In the genomic region with DNA sequence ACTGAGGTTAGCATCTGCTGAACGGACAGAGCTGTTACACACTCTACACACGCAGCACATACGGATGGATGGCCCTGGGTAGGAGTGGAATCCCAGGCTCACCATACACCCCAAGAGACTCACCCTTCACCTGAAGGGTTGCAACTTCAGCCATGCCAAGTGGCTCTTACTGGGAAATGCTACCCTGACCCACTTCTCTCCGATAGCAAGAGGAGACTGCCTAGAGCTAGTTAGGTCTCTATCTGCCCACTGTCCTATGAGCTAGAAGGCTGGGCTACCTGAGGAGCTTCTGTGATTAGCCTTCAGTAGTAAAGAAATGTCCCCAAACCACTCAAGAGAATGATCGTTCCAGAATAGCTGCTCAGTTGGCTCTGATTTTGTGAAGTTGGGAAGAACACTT, we compare ENCODE assay signal across 16 mouse cellular contexts. TPM values are rescaled to one million over a fixed set of nuclear protein-coding genes. Genes with fewer than 3 reads are reported as not detected.
DNase-seq lines count a peak whose midpoint lies in the region; ATAC-seq lines count a peak whose summit lies in the region.
"Had no signal": no experiment of that assay in that cellular context is flagged by ENCODE, and none has a peak within 500 bp of the region (broad histone marks: within the 10 kb centered on the region; RNA-seq: fewer than 3 reads in every experiment).

No protein-coding gene starts in this region.

- H3K4me2 ChIP-seq in hindbrain, embryonic 14.5 days (replicated peaks): peak overlapping the region; percentile 94
- H3K4me2 ChIP-seq in hindbrain, embryonic 11.5 days (replicated peaks; ENCODE audit: low read depth, low read length): no peak overlapping the region
- H3K4me2 ChIP-seq in lung, embryonic 15.5 days: peak overlapping the region; percentile 18; the same call in 1 of the 2 replicates
- H3K4me2 ChIP-seq in midbrain, embryonic 14.5 days (ENCODE audit: low read length): 0 out of 2 replicates have a peak overlapping the region, but pooled peaks have one; percentile 4
- no peak overlapping the region for H3K4me2 ChIP-seq in intestine, embryonic 15.5 days (replicated peaks)
- H3K4me2 ChIP-seq: embryonic facial prominence, embryonic 12.5 days; forebrain, embryonic 12.5 days; limb, embryonic 15.5 days had no signal

- H3K36me3 ChIP-seq in hindbrain, embryonic 14.5 days (replicated peaks; ENCODE audit: control insufficient read depth, insufficient read depth): no peaks in the 10 kb centered on the region
- no peaks in the 10 kb centered on the region for H3K36me3 ChIP-seq in hindbrain, embryonic 11.5 days (ENCODE audit: control insufficient read depth, insufficient read depth, low read length)
- H3K36me3 ChIP-seq in lung, embryonic 15.5 days: no peaks in the 10 kb centered on the region
- H3K36me3 ChIP-seq in midbrain, embryonic 14.5 days (ENCODE audit: control insufficient read depth, insufficient read depth, low read length): no peaks in the 10 kb centered on the region
- H3K36me3 ChIP-seq in intestine, embryonic 15.5 days: no peaks in the 10 kb centered on the region
- H3K36me3 ChIP-seq: embryonic facial prominence, embryonic 12.5 days; forebrain, embryonic 12.5 days; limb, embryonic 15.5 days had no signal

- no peaks in the 10 kb centered on the region for H3K9me3 ChIP-seq in hindbrain, embryonic 14.5 days (ENCODE audit: control insufficient read depth, low read length)
- H3K9me3 ChIP-seq in hindbrain, embryonic 11.5 days (ENCODE audit: control insufficient read depth, low read length): no peaks in the 10 kb centered on the region
- no peaks in the 10 kb centered on the region for H3K9me3 ChIP-seq in lung, embryonic 15.5 days
- no peaks in the 10 kb centered on the region for H3K9me3 ChIP-seq in midbrain, embryonic 14.5 days (ENCODE audit: control insufficient read depth, low read length)
- no peaks in the 10 kb centered on the region for H3K9me3 ChIP-seq in intestine, embryonic 15.5 days
- H3K9me3 ChIP-seq: embryonic facial prominence, embryonic 12.5 days; forebrain, embryonic 12.5 days; limb, embryonic 15.5 days had no signal

- peaks cover 30% of the 10 kb centered on the region for H3K27me3 ChIP-seq in hindbrain, embryonic 14.5 days (ENCODE audit: control insufficient read depth, insufficient read depth, low read length)
- H3K27me3 ChIP-seq in hindbrain, embryonic 11.5 days (ENCODE audit: control insufficient read depth, insufficient read depth, low read length): peaks cover 11% of the 10 kb centered on the region; the same call in 1 of the 2 replicates
- peaks cover 11% of the 10 kb centered on the region for H3K27me3 ChIP-seq in lung, embryonic 15.5 days
- H3K27me3 ChIP-seq in midbrain, embryonic 14.5 days (ENCODE audit: control insufficient read depth, insufficient read depth, low read length): peaks cover 17% of the 10 kb centered on the region; the same call in 1 of the 2 replicates
- peaks cover 31% of the 10 kb centered on the region for H3K27me3 ChIP-seq in intestine, embryonic 15.5 days (replicated peaks)

- no peak overlapping the region for H3K9ac ChIP-seq in hindbrain, embryonic 14.5 days
- H3K9ac ChIP-seq in hindbrain, embryonic 11.5 days (ENCODE audit: low read depth, low read length): no peak overlapping the region
- 0 out of 2 replicates have a peak overlapping the region, but pooled peaks have one; percentile 22 for H3K9ac ChIP-seq in lung, embryonic 15.5 days
- no peak overlapping the region for H3K9ac ChIP-seq in midbrain, embryonic 14.5 days (replicated peaks; ENCODE audit: low read length)
- H3K9ac ChIP-seq in intestine, embryonic 15.5 days: no peak overlapping the region
- H3K9ac ChIP-seq: embryonic facial prominence, embryonic 12.5 days; forebrain, embryonic 12.5 days; limb, embryonic 15.5 days had no signal

- H3K27ac ChIP-seq in hindbrain, embryonic 14.5 days: no peak overlapping the region
- H3K27ac ChIP-seq in hindbrain, embryonic 11.5 days (ENCODE audit: low read depth, low read length): no peak overlapping the region
- H3K27ac ChIP-seq in lung, embryonic 15.5 days: no peak overlapping the region
- H3K27ac ChIP-seq in midbrain, embryonic 14.5 days (replicated peaks; ENCODE audit: low read depth, low read length): no peak overlapping the region
- no peak overlapping the region for H3K27ac ChIP-seq in intestine, embryonic 15.5 days
- H3K27ac ChIP-seq: embryonic facial prominence, embryonic 12.5 days; forebrain, embryonic 12.5 days; heart, adult 2 months; limb, embryonic 15.5 days; macrophage had no signal

- no peak for DNase-seq in hindbrain, embryonic 14.5 days (ENCODE audit: low spot score)
- no peak for DNase-seq in hindbrain, embryonic 11.5 days (ENCODE audit: low spot score)
- DNase-seq in lung, postnatal 10 days: no peak
- peak; percentile 43 to 49 for DNase-seq in cerebellum, postnatal 10 days
- no peak for DNase-seq in midbrain, embryonic 14.5 days
- no peak for DNase-seq in urinary bladder, adult 18-20 months (ENCODE audit: low spot score in 2 of 2)
- DNase-seq: adrenal gland, postnatal 14 days; heart, adult 2 months; thymus, postnatal 14 days had no signal

- no peak for ATAC-seq in hindbrain, embryonic 14.5 days (ENCODE audit: low FRiP score)
- no peak for ATAC-seq in hindbrain, embryonic 11.5 days (ENCODE audit: low FRiP score)
- no peak for ATAC-seq in lung, embryonic 15.5 days (ENCODE audit: borderline replicate concordance, extremely low read depth, low FRiP score, low TSS enrichment)
- ATAC-seq in midbrain, embryonic 14.5 days (ENCODE audit: low FRiP score, low TSS enrichment): no peak
- no peak for ATAC-seq in intestine, embryonic 15.5 days
- ATAC-seq: intestine, embryonic 16.5 days had no signal

- WGBS in hindbrain, embryonic 14.5 days: 84% methylated on average over 5 of the region's 5 CpGs
- WGBS in hindbrain, embryonic 11.5 days: 84% methylated on average over 5 of the region's 5 CpGs
- WGBS in lung, embryonic 15.5 days: 69% methylated on average over 5 of the region's 5 CpGs
- 94% methylated on average over 5 of the region's 5 CpGs for WGBS in midbrain, embryonic 14.5 days
- 82% methylated on average over 5 of the region's 5 CpGs for WGBS in intestine, embryonic 15.5 days

- H3K4me1 ChIP-seq in hindbrain, embryonic 14.5 days (replicated peaks; ENCODE audit: control insufficient read depth, insufficient read depth, low read length): no peaks in the 10 kb centered on the region
- H3K4me1 ChIP-seq in hindbrain, embryonic 11.5 days (replicated peaks; ENCODE audit: control insufficient read depth, insufficient read depth, low read length): peaks cover 3% of the 10 kb centered on the region; the same call in 1 of the 2 replicates
- H3K4me1 ChIP-seq in lung, embryonic 15.5 days: peaks cover 11% of the 10 kb centered on the region; the same call in 1 of the 2 replicates
- H3K4me1 ChIP-seq in midbrain, embryonic 14.5 days (ENCODE audit: control insufficient read depth, insufficient read depth, low read length): 0 out of 2 replicates have a peak, but pooled peaks cover 5% of the 10 kb centered on the region
- peaks cover 3% of the 10 kb centered on the region; the same call in 1 of the 2 replicates for H3K4me1 ChIP-seq in intestine, embryonic 15.5 days (replicated peaks)
- H3K4me1 ChIP-seq: embryonic facial prominence, embryonic 12.5 days had no signal

- H3K4me3 ChIP-seq in hindbrain, embryonic 14.5 days (replicated peaks; ENCODE audit: low read length): no peak overlapping the region
- no peak overlapping the region for H3K4me3 ChIP-seq in hindbrain, embryonic 11.5 days (ENCODE audit: low read depth, low read length)
- H3K4me3 ChIP-seq in lung, embryonic 15.5 days: no peak overlapping the region
- H3K4me3 ChIP-seq in midbrain, embryonic 14.5 days (replicated peaks; ENCODE audit: low read depth, low read length): no peak overlapping the region
- no peak overlapping the region for H3K4me3 ChIP-seq in intestine, embryonic 15.5 days (replicated peaks)
- H3K4me3 ChIP-seq: embryonic facial prominence, embryonic 12.5 days; forebrain, embryonic 12.5 days; heart, adult 2 months; limb, embryonic 15.5 days had no signal

RNA-seq across cellular contexts. Expression of gene Cadps2, which starts 2.1 kb away (rescaled TPM):
- 12.6 and 15.8 TPM in 2 replicates for polyA plus RNA-seq in hindbrain, embryonic 14.5 days (2014; fragmentation: Nextera tagmentation; extraction: Ambion mirVana)
- 2.2 and 2.4 TPM in 2 replicates for polyA plus RNA-seq in hindbrain, embryonic 11.5 days (2014; fragmentation: Nextera tagmentation; extraction: Ambion mirVana)
- polyA plus RNA-seq in lung, embryonic 15.5 days (2015; fragmentation: Nextera tagmentation; extraction: Ambion mirVana): 7.2 and 7.9 TPM in 2 replicates
- 9.5 and 10.1 TPM in 2 replicates for polyA plus RNA-seq in midbrain, embryonic 14.5 days (2014; fragmentation: Nextera tagmentation; extraction: Ambion mirVana)
- 0.88 and 1.1 TPM in 2 replicates for polyA plus RNA-seq in intestine, embryonic 15.5 days (2015; fragmentation: Nextera tagmentation; extraction: Ambion mirVana)
- polyA plus RNA-seq: macrophage had no signal

Comparison
In these comparisons a context has a peak if more than half of its experiments do, and no peak if none do; other contexts are left out.
1. H3K4me2 ChIP-seq: peak in hindbrain, embryonic 14.5 days (single experiment), lung, embryonic 15.5 days (single experiment) and midbrain, embryonic 14.5 days (single experiment); none in hindbrain, embryonic 11.5 days (single experiment) and intestine, embryonic 15.5 days (single experiment).
2. DNase-seq: peak in cerebellum, postnatal 10 days (2 of 2); none in hindbrain, embryonic 14.5 days (single experiment), hindbrain, embryonic 11.5 days (single experiment), lung, postnatal 10 days (single experiment), midbrain, embryonic 14.5 days (single experiment) and urinary bladder, adult 18-20 months (0 of 2).